ENCODE assay signal across 26 mouse cellular contexts in genomic region chr10:93437746-93438145, GRCm38 (mm10). TPM values are rescaled to one million over a fixed set of nuclear protein-coding genes. Genes with fewer than 3 reads are reported as not detected.
A peak's percentile ranks its signal among the peaks of the same experiment; 100 is the strongest.
DNase-seq lines count a peak whose midpoint lies in the region; ATAC-seq lines count a peak whose summit lies in the region.
"Had no signal": no experiment of that assay in that cellular context is flagged by ENCODE, and none has a peak within 500 bp of the region (broad histone marks: within the 10 kb centered on the region; RNA-seq: fewer than 3 reads in every experiment).

No protein-coding gene starts in this region.

- no peak overlapping the region for H3K4me3 ChIP-seq in heart, embryonic 10.5 days
- H3K4me3 ChIP-seq in hindbrain, embryonic 10.5 days: no peak overlapping the region
- no peak overlapping the region for H3K4me3 ChIP-seq in hindbrain, embryonic 13.5 days
- no peak overlapping the region for H3K4me3 ChIP-seq in midbrain, embryonic 10.5 days
- H3K4me3 ChIP-seq in midbrain, embryonic 13.5 days (replicated peaks): no peak overlapping the region
- H3K4me3 ChIP-seq: embryonic facial prominence, embryonic 15.5 days; erythroblast, embryonic 14.5 days; forebrain, embryonic 10.5 days; gastrocnemius, adult 2 months; hindbrain, embryonic 12.5 days had no signal

- no peaks in the 10 kb centered on the region for H3K27me3 ChIP-seq in heart, embryonic 10.5 days (ENCODE audit: insufficient read depth, poor library complexity, severe bottlenecking)
- no peaks in the 10 kb centered on the region for H3K27me3 ChIP-seq in hindbrain, embryonic 10.5 days (ENCODE audit: insufficient read depth, poor library complexity, severe bottlenecking)
- no peaks in the 10 kb centered on the region for H3K27me3 ChIP-seq in hindbrain, embryonic 13.5 days
- H3K27me3 ChIP-seq in midbrain, embryonic 10.5 days (ENCODE audit: low read depth, poor library complexity, severe bottlenecking): no peaks in the 10 kb centered on the region
- H3K27me3 ChIP-seq in midbrain, embryonic 13.5 days: no peaks in the 10 kb centered on the region
- H3K27me3 ChIP-seq: embryonic facial prominence, embryonic 15.5 days; hindbrain, embryonic 12.5 days had no signal

- H3K9ac ChIP-seq in hindbrain, embryonic 13.5 days: no peak overlapping the region
- no peak overlapping the region for H3K9ac ChIP-seq in midbrain, embryonic 13.5 days (replicated peaks)
- H3K9ac ChIP-seq: embryonic facial prominence, embryonic 15.5 days; hindbrain, embryonic 12.5 days had no signal

- 65% methylated on average over 2 of the region's 2 CpGs for WGBS in heart, embryonic 10.5 days
- 61% methylated on average over 2 of the region's 2 CpGs for WGBS in hindbrain, embryonic 10.5 days
- WGBS in hindbrain, embryonic 13.5 days: 64% methylated on average over 2 of the region's 2 CpGs
- 68% methylated on average over 2 of the region's 2 CpGs for WGBS in midbrain, embryonic 10.5 days
- 68% methylated on average over 2 of the region's 2 CpGs for WGBS in midbrain, embryonic 13.5 days

- H3K9me3 ChIP-seq in heart, embryonic 10.5 days: no peaks in the 10 kb centered on the region
- H3K9me3 ChIP-seq in hindbrain, embryonic 10.5 days: no peaks in the 10 kb centered on the region
- H3K9me3 ChIP-seq in hindbrain, embryonic 13.5 days: no peaks in the 10 kb centered on the region
- H3K9me3 ChIP-seq in midbrain, embryonic 10.5 days (replicated peaks): no peaks in the 10 kb centered on the region
- no peaks in the 10 kb centered on the region for H3K9me3 ChIP-seq in midbrain, embryonic 13.5 days
- H3K9me3 ChIP-seq: embryonic facial prominence, embryonic 15.5 days; forebrain, embryonic 10.5 days; hindbrain, embryonic 12.5 days had no signal

- H3K4me1 ChIP-seq in heart, embryonic 10.5 days: peaks cover 47% of the 10 kb centered on the region
- H3K4me1 ChIP-seq in hindbrain, embryonic 10.5 days (replicated peaks): peaks cover 13% of the 10 kb centered on the region
- H3K4me1 ChIP-seq in hindbrain, embryonic 13.5 days (replicated peaks): 0 out of 2 replicates have a peak, but pooled peaks cover under 1% of the 10 kb centered on the region
- H3K4me1 ChIP-seq in midbrain, embryonic 10.5 days: peaks cover 11% of the 10 kb centered on the region
- peaks cover 4% of the 10 kb centered on the region; the same call in 1 of the 2 replicates for H3K4me1 ChIP-seq in midbrain, embryonic 13.5 days (replicated peaks)

- no peak overlapping the region for H3K4me2 ChIP-seq in hindbrain, embryonic 13.5 days
- H3K4me2 ChIP-seq in midbrain, embryonic 13.5 days (replicated peaks): no peak overlapping the region
- H3K4me2 ChIP-seq: embryonic facial prominence, embryonic 15.5 days; hindbrain, embryonic 12.5 days had no signal

- peak overlapping the region; percentile 73 for H3K27ac ChIP-seq in heart, embryonic 10.5 days
- H3K27ac ChIP-seq in hindbrain, embryonic 10.5 days: peak overlapping the region; percentile 8; the same call in 1 of the 2 replicates
- no peak overlapping the region for H3K27ac ChIP-seq in hindbrain, embryonic 13.5 days
- 0 out of 2 replicates have a peak overlapping the region, but pooled peaks have one; percentile 23 for H3K27ac ChIP-seq in midbrain, embryonic 10.5 days (replicated peaks)
- no peak overlapping the region for H3K27ac ChIP-seq in midbrain, embryonic 13.5 days
- H3K27ac ChIP-seq: embryonic facial prominence, embryonic 15.5 days; gastrocnemius, adult 2 months; hindbrain, embryonic 12.5 days; hindbrain, postnatal 0 days had no signal

- no peak for DNase-seq in heart, embryonic 10.5 days (ENCODE audit: low spot score)
- DNase-seq in heart, postnatal 10 days: no peak
- no peak for DNase-seq in hindbrain, embryonic 10.5 days (ENCODE audit: low spot score)
- DNase-seq in midbrain, embryonic 10.5 days (ENCODE audit: low spot score): no peak
- peak; percentile 85 for DNase-seq in brain, adult 2 months (ENCODE audit: low read depth, low spot score)
- no peak for DNase-seq in layer of hippocampus, postnatal 14 days (ENCODE audit: low spot score in 2 of 2)
- DNase-seq: adrenal gland, adult 8-10 months; adrenal gland, postnatal 36 days; cerebellum, adult 11 months; cerebellum, adult 8-10 months; cerebellum, postnatal 14 days; embryo, embryonic 11 days; gastrocnemius, adult 2 months; gastrocnemius, postnatal 36 days; heart, postnatal 36 days; kidney, adult 2 months had no signal

- H3K36me3 ChIP-seq in heart, embryonic 10.5 days: no peaks in the 10 kb centered on the region
- no peaks in the 10 kb centered on the region for H3K36me3 ChIP-seq in hindbrain, embryonic 10.5 days
- H3K36me3 ChIP-seq in hindbrain, embryonic 13.5 days: no peaks in the 10 kb centered on the region
- no peaks in the 10 kb centered on the region for H3K36me3 ChIP-seq in midbrain, embryonic 10.5 days
- H3K36me3 ChIP-seq in midbrain, embryonic 13.5 days: no peaks in the 10 kb centered on the region
- H3K36me3 ChIP-seq: embryonic facial prominence, embryonic 15.5 days; forebrain, embryonic 10.5 days; hindbrain, embryonic 12.5 days had no signal

- intact Hi-C loops in heart, postnatal 10 days (cut with DNase I): no loop called here

- no peak for ATAC-seq in hindbrain, embryonic 13.5 days (ENCODE audit: low FRiP score)
- no peak for ATAC-seq in midbrain, embryonic 13.5 days
- ATAC-seq: forebrain, embryonic 14.5 days; hindbrain, postnatal 0 days had no signal

RNA-seq across cellular contexts. Expression of gene Lta4h, which starts 15.5 kb away (rescaled TPM):
- polyA plus RNA-seq in heart, embryonic 10.5 days (2016; fragmentation: Nextera tagmentation; extraction: Ambion mirVana): 236 and 246 TPM in 2 replicates
- 10 to 100 TPM; 55.5 to 65.4 TPM for total RNA-seq in heart, postnatal 10 days (2021)
- 151 and 155 TPM in 2 replicates for polyA plus RNA-seq in hindbrain, embryonic 10.5 days (2016; fragmentation: Nextera tagmentation; extraction: Ambion mirVana)
- polyA plus RNA-seq in hindbrain, embryonic 13.5 days (2015; fragmentation: Nextera tagmentation; extraction: Ambion mirVana): 98.4 and 101 TPM in 2 replicates
- 153 TPM in 2 replicates for polyA plus RNA-seq in midbrain, embryonic 10.5 days (2016; fragmentation: Nextera tagmentation; extraction: Ambion mirVana)
- 104 and 106 TPM in 2 replicates for polyA plus RNA-seq in midbrain, embryonic 13.5 days (2015; fragmentation: Nextera tagmentation; extraction: Ambion mirVana)
- total RNA-seq in layer of hippocampus, postnatal 14 days (2021): 10 to 100 TPM; 51.9 to 61.3 TPM

RNA-seq across cellular contexts. Expression of gene Hal, which starts 50.8 kb away (rescaled TPM):
- 0.05 and 0.33 TPM in 2 replicates for polyA plus RNA-seq in heart, embryonic 10.5 days (2016; fragmentation: Nextera tagmentation; extraction: Ambion mirVana)
- not detected for total RNA-seq in heart, postnatal 10 days (2021)
- polyA plus RNA-seq in hindbrain, embryonic 10.5 days (2016; fragmentation: Nextera tagmentation; extraction: Ambion mirVana): 0.12 and 0.17 TPM in 2 replicates
- polyA plus RNA-seq in hindbrain, embryonic 13.5 days (2015; fragmentation: Nextera tagmentation; extraction: Ambion mirVana): not detected in 2 replicates
- polyA plus RNA-seq in midbrain, embryonic 10.5 days (2016; fragmentation: Nextera tagmentation; extraction: Ambion mirVana): 0.16 and 0.20 TPM in 2 replicates
- polyA plus RNA-seq in midbrain, embryonic 13.5 days (2015; fragmentation: Nextera tagmentation; extraction: Ambion mirVana): 0.08 TPM in 1 of 2 replicates, not detected in the other
- total RNA-seq in layer of hippocampus, postnatal 14 days (2021): under 1 TPM in 1 of 2 experiments, not detected in 1; 0.21 TPM
- total RNA-seq: hindbrain, postnatal 0 days had no signal
- polyA plus RNA-seq: embryonic facial prominence, embryonic 11.5 days; erythroblast, embryonic 14.5 days; forebrain, embryonic 14.5 days; heart, embryonic 14.5 days had no signal

Comparison
In these comparisons a context has a peak if more than half of its experiments do, and no peak if none do; other contexts are left out.
1. H3K27ac ChIP-seq: peak in heart, embryonic 10.5 days (single experiment), hindbrain, embryonic 10.5 days (single experiment) and midbrain, embryonic 10.5 days (single experiment); none in hindbrain, embryonic 13.5 days (single experiment) and midbrain, embryonic 13.5 days (single experiment).